Mouse (Mus musculus): ENCODE measurements around the gene Cog2. TPM values are rescaled to one million over a fixed set of nuclear protein-coding genes. Genes with fewer than 3 reads are reported as not detected.

The Cog2 gene
- polyA plus RNA-seq, 1 experiment from 2014 or later: 26.2 TPM

DNA sequence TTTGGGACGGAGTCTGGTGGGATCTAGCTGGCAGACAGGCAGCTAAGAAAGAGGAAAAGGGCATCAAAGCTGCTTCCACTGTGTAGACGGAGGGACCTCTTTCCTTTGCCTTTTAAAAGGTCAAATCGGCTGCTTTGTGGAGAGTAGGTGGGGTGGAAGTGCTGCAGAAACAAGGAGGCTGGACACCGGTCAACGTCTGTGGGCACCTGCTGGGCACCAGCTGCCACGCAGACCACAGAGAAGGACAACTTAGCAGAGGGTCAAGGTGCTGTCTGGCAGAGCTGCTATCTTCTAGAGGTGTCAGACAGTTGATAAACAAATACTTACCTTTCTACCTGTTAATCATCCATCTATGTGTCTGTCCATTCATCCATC is 12.3 kb upstream of the Cog2 start:
- Histone ChIP-seq H3K27me3 (ENCODE audit: insufficient read depth, low read length) (no peaks in the 10 kb centered on the region), H3K4me1 (replicated peaks; ENCODE audit: insufficient read depth, low read length) (no peaks in the 10 kb centered on the region), H3K27ac (no peak overlapping the region), H3K4me3 (replicated peaks; ENCODE audit: low read depth, low read length) (no peak overlapping the region), H3K4me2 (ENCODE audit: low read length) (no peak overlapping the region), H3K36me3 (ENCODE audit: insufficient read depth, low read length) (no peaks in the 10 kb centered on the region), H3K9me3 (replicated peaks; ENCODE audit: low read length) (no peaks in the 10 kb centered on the region), H3K9ac (ENCODE audit: low read depth, low read length) (no peak overlapping the region)
- 70% methylated on average over 6 of the region's 6 CpGs for WGBS
- ATAC-seq (replicated peaks; ENCODE audit: low FRiP score, low read depth): no peak
- DNase-seq (ENCODE audit: low spot score): no peak
- no peak for TF ChIP-seq CTCF (IDR thresholded peaks at IDR 0.05; ENCODE audit: low read depth)

DNA sequence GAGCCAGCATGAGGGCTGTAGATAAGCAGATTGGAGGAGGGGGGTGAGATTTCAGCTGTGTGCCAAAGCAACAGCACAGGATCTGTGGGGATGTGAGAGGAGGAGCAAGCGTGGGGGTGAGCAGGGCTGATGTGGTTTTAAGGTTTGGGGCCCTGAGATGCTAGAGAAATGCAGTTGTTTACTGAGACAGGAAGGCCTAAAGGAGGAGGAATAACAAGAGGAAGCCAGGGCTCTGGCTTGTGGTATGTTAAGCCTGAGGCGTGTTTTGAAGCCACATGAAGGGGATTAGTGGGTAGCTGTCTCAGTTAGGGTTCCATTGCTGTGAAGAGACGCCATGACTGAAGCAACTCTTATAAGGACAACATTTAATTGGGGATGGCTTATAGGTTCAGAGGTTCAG is 11.4 kb upstream of the Cog2 start:
- no peak for DNase-seq (ENCODE audit: low spot score)
- Histone ChIP-seq H3K27me3 (ENCODE audit: insufficient read depth, low read length) (no peaks in the 10 kb centered on the region), H3K27ac (no peak overlapping the region), H3K4me3 (replicated peaks; ENCODE audit: low read depth, low read length) (no peak overlapping the region), H3K4me2 (ENCODE audit: low read length) (no peak overlapping the region), H3K36me3 (ENCODE audit: insufficient read depth, low read length) (no peaks in the 10 kb centered on the region), H3K9me3 (replicated peaks; ENCODE audit: low read length) (no peaks in the 10 kb centered on the region), H3K4me1 (replicated peaks; ENCODE audit: insufficient read depth, low read length) (no peaks in the 10 kb centered on the region), H3K9ac (ENCODE audit: low read depth, low read length) (no peak overlapping the region)
- 69% methylated on average over 3 of the region's 3 CpGs for whole genome bisulfite sequencing
- no peak for ATAC-seq (replicated peaks; ENCODE audit: low FRiP score, low read depth)
- no peak for TF ChIP-seq CTCF (IDR thresholded peaks at IDR 0.05; ENCODE audit: low read depth)

DNA sequence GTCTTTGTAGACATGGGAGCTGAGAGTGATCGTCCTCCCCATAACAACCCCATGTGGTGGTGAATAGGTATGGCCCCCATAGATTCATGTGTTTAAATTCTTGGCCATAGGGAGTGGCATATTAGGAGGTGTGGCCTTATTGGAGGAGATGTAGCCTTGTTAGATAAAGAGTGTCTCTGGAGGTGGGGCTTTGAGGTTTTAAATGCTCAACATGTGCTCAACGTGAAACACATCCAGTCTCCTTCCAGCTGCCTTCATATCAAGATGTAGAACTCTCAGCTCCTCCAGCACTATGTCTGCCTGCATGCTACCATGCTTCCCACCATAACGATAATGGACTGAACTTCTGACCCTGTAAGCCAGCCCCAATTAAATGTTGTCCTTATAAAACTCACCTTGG is 4.5 kb upstream of the Cog2 start:
- no peak overlapping the region for H3K9ac ChIP-seq (ENCODE audit: low read depth, low read length)
- TF ChIP-seq CTCF (IDR thresholded peaks at IDR 0.05; ENCODE audit: low read depth): no peak
- H3K4me2 ChIP-seq (ENCODE audit: low read length): no peak overlapping the region
- H3K27ac ChIP-seq: no peak overlapping the region
- DNase-seq (ENCODE audit: low spot score) (no peak), ATAC-seq (replicated peaks; ENCODE audit: low FRiP score, low read depth) (no peak)
- 65% methylated on average over 3 of the region's 3 CpGs for WGBS
- H3K4me3 ChIP-seq (replicated peaks; ENCODE audit: low read depth, low read length): no peak overlapping the region
- H3K27me3 ChIP-seq (ENCODE audit: insufficient read depth, low read length): no peaks in the 10 kb centered on the region
- H3K4me1 ChIP-seq (replicated peaks; ENCODE audit: insufficient read depth, low read length): no peaks in the 10 kb centered on the region
- H3K36me3 ChIP-seq (ENCODE audit: insufficient read depth, low read length): no peaks in the 10 kb centered on the region
- H3K9me3 ChIP-seq (replicated peaks; ENCODE audit: low read length): no peaks in the 10 kb centered on the region

DNA sequence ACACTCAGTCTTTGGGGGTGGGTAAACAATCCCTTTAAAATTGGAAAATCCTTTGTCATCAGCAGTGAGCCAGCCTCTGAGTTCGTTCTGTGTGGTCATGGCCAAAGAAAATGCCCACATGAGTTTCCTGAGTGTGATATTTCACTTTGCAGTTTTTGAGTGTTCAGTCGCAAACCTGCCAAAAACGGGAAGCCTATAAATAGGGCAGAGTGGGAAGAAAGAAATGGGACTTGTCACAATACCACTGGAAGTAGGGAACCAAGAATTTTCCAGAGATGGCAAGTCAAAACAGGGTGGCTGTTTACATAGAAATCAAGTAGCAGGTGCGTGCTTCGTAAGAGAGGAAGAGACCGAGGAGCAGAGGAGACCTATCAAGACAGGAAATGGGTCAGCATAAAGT is 4.0 kb upstream of the Cog2 start:
- H3K9me3 ChIP-seq (replicated peaks; ENCODE audit: low read length): no peaks in the 10 kb centered on the region
- H3K36me3 ChIP-seq (ENCODE audit: insufficient read depth, low read length): no peaks in the 10 kb centered on the region
- peaks cover 2% of the 10 kb centered on the region for H3K4me1 ChIP-seq (replicated peaks; ENCODE audit: insufficient read depth, low read length)
- H3K4me3 ChIP-seq (replicated peaks; ENCODE audit: low read depth, low read length): no peak overlapping the region
- H3K27me3 ChIP-seq (ENCODE audit: insufficient read depth, low read length): no peaks in the 10 kb centered on the region
- WGBS: 59% methylated on average over 6 of the region's 6 CpGs
- H3K27ac ChIP-seq: no peak overlapping the region
- no peak for TF ChIP-seq CTCF (IDR thresholded peaks at IDR 0.05; ENCODE audit: low read depth)
- H3K9ac ChIP-seq (ENCODE audit: low read depth, low read length): no peak overlapping the region
- DNase-seq (ENCODE audit: low spot score): no peak
- ATAC-seq (replicated peaks; ENCODE audit: low FRiP score, low read depth): no peak
- no peak overlapping the region for H3K4me2 ChIP-seq (ENCODE audit: low read length)

DNA sequence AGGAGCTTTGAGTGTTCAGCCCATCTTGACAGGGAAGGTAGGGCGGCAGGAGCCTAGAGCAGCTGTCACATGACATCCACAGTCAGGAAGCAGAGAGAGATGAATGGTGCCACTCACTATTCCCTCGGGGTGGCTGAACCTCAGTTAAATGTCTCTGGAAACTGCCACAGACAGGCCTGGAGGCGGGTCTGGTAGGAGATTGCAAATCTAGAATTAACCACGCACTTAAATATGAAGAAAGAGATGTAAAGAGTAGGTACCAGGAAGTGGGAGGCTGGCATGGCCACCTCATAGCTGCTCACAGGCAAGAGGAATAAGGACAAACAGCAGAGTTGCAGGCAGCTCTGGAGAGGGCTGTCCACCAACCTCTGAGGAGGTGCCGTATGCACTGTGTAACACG is 3.4 kb upstream of the Cog2 start:
- no peak overlapping the region for H3K27ac ChIP-seq
- 63% methylated on average over 6 of the region's 6 CpGs for WGBS
- no peak overlapping the region for H3K4me2 ChIP-seq (ENCODE audit: low read length)
- H3K36me3 ChIP-seq (ENCODE audit: insufficient read depth, low read length): no peaks in the 10 kb centered on the region
- no peak overlapping the region for H3K9ac ChIP-seq (ENCODE audit: low read depth, low read length)
- H3K27me3 ChIP-seq (ENCODE audit: insufficient read depth, low read length): no peaks in the 10 kb centered on the region
- peaks cover 7% of the 10 kb centered on the region for H3K4me1 ChIP-seq (replicated peaks; ENCODE audit: insufficient read depth, low read length)
- no peak for TF ChIP-seq CTCF (IDR thresholded peaks at IDR 0.05; ENCODE audit: low read depth)
- H3K4me3 ChIP-seq (replicated peaks; ENCODE audit: low read depth, low read length): no peak overlapping the region
- DNase-seq (ENCODE audit: low spot score) (no peak), ATAC-seq (replicated peaks; ENCODE audit: low FRiP score, low read depth) (no peak)
- H3K9me3 ChIP-seq (replicated peaks; ENCODE audit: low read length): no peaks in the 10 kb centered on the region

DNA sequence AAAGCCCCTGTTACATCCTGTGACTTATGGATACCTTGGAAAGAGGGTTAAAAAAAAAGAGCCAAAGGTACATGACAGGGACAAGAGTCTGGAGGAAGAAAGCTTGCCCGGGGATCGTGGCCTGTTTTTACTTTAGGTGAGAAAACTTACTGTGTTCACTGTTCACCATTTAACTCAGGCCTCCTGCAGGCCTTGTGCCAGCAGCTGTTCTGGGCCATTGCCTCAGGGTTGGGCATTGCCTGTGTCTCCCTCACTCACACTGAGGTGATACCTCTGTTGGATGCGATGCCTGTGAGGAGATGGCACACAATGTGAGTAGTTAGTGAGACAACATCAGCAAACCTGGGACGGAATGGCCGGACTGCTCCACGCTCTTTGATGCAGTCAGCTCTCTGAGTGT is 1.4 kb downstream of the Cog2 start:
- DNase-seq (ENCODE audit: low spot score): no peak
- H3K9ac ChIP-seq (ENCODE audit: low read depth, low read length): peak overlapping the region; percentile 87; the same call in 1 of the 2 replicates
- H3K4me2 ChIP-seq (ENCODE audit: low read length): peak overlapping the region; percentile 75
- 93% methylated on average over 6 of the region's 6 CpGs for WGBS
- H3K27me3 ChIP-seq (ENCODE audit: insufficient read depth, low read length): no peaks in the 10 kb centered on the region
- H3K36me3 ChIP-seq (ENCODE audit: insufficient read depth, low read length): peaks cover 19% of the 10 kb centered on the region
- H3K4me3 ChIP-seq (replicated peaks; ENCODE audit: low read depth, low read length): peak overlapping the region; percentile 97; the same call in 1 of the 2 replicates
- H3K27ac ChIP-seq: no peak overlapping the region
- TF ChIP-seq CTCF (IDR thresholded peaks at IDR 0.05; ENCODE audit: low read depth): no peak
- peaks cover 8% of the 10 kb centered on the region for H3K4me1 ChIP-seq (replicated peaks; ENCODE audit: insufficient read depth, low read length)
- no peaks in the 10 kb centered on the region for H3K9me3 ChIP-seq (replicated peaks; ENCODE audit: low read length)
- no peak for ATAC-seq (replicated peaks; ENCODE audit: low FRiP score, low read depth)

DNA sequence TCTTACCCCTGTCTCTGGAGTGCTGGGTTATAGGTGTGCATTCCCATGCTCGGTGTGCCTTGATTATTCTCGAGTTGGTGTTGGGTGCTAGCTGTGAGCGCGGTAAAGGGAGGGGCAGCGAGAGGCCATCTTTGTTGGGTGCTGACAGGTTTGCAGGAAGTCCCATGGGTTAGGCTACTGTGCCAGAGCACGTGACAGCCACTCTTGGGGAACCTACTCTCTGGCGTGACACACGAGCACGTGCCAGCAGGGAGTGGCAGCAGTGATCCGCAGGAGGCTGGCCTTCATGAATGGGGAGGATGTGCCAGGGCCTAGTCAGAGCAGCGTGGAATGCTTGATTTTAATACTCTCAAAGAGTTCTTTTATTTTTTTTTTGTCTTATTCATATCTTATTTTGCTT is 5.7 kb downstream of the Cog2 start:
- Histone ChIP-seq H3K27me3 (ENCODE audit: insufficient read depth, low read length) (no peaks in the 10 kb centered on the region), H3K9ac (ENCODE audit: low read depth, low read length) (no peak overlapping the region), H3K9me3 (replicated peaks; ENCODE audit: low read length) (no peaks in the 10 kb centered on the region), H3K36me3 (ENCODE audit: insufficient read depth, low read length) (peaks cover 42% of the 10 kb centered on the region), H3K4me1 (replicated peaks; ENCODE audit: insufficient read depth, low read length) (peaks cover 8% of the 10 kb centered on the region), H3K4me2 (ENCODE audit: low read length) (no peak overlapping the region), H3K4me3 (replicated peaks; ENCODE audit: low read depth, low read length) (no peak overlapping the region), H3K27ac (no peak overlapping the region)
- DNase-seq (ENCODE audit: low spot score): no peak
- ATAC-seq (replicated peaks; ENCODE audit: low FRiP score, low read depth): no peak
- no peak for TF ChIP-seq CTCF (IDR thresholded peaks at IDR 0.05; ENCODE audit: low read depth)
- 95% methylated on average over 11 of the region's 11 CpGs for WGBS

Measured in kidney, postnatal 0 days (tissue).